Mouse (Mus musculus) stomach, postnatal 0 days (tissue): Measurements from ENCODE around the gene Mettl5.

Source experiments
- CTCF ChIP-seq: IDR thresholded peaks from 2 replicates; pipeline ENCODE4 v1.5.1; 2016; ENCODE audit warnings: antibody characterized with exemption, low read depth, mild to moderate bottlenecking, moderate library complexity
- EP300 ChIP-seq: optimal IDR thresholded peaks from 2 replicates; pipeline ENCODE3; 2016; ENCODE audit warnings: antibody characterized with exemption

DNA sequence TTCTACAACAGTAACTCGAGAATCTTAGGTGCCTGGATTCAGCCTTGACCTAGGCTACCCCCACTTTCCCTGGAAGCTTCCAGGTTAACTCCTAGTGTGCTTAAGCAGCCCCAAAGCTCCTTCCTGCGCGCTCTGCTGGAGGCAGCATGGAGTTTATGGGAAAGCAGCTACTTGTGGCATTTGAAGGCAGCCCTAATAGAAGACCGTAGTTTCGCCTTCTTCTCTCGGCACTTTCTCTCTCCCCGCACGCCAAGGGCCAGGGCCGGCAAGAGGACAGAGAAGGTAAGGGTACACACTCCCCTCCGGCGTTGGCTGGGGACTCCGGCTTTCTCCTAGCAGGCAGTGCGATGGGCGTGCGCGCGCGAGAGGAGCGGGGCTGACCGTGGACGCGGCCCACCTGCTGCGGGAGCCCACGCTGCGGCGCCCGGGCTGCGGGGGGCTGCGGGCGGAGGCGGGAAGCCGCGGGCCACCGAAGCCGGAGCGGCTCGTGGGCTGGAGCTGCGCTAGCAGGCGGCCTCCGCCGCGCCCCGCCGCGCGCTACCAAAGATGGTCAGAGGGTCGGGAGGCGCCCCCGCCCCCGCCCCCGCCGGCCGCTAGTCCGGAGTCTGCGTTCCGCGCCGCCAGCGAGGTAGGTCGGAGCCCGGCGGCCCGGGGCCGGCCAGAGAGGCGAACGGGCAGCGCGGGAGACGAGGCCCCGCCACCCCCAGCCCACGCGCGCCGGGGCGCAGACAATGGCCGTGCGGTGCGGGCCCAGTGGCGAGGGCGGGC, 62.9 kb downstream of the Mettl5 start:
- TF ChIP-seq CTCF (peak; percentile 51), EP300 (no peak)
